Mouse (Mus musculus): ENCODE measurements around the gene Cs.
"Not testable (repeated sequence)": the region's sequence is repeated elsewhere in the genome, so short reads cannot be mapped to it uniquely, and the experiment has no call there.

Gene Cs

DNA sequence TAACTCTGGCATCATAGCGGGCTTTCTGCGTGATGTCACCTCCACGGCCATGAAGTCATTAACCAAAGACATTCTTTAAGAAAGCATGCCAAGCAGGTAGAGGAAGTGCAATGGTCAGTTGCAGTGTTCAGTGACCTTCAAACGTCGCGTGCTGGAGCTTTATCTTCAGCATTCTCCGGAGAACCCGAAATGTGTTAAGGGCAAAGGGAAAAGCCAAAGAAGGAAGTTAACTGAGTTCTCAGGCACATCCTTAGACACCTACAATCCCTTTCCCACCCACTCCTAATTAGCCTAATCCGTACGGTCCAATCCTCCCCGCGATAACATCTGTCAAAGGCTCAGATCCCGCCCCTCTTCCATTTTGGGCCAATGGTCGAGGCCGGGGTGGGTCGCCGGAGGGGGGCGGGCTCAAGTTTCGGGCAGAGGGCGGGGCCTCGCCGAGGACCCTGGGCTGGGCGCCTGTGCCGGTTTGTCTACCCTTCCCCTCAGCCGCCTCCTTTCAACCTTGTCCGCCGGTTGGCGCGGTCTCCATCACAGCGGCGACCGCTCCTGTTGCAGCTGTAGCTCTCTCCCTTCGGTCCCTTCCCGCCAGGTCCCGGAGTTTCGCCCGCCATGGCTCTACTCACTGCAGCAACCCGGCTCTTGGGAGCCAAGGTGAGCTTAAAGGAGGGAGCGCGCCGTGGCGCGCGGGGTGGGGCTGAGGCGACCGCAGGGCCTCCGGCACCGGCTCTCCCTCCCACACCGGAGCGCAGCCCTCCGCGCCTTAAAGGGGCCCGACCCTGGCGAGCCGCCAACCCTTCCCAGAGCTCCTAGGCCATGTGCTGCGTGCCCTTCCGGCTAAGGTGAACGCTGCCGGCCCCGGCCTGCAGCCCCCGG is at the start of gene Cs:
Cs (plus strand) TSS at position 429 of the 876 bp plus-strand sequence.
- DNase-seq: peak; percentile 96

- DNase-seq: not testable (repeated sequence)
Observed at GRCm38 (mm10) chr10:128290594-128290993, 46.9 kb upstream of the Cs start.

DNA sequence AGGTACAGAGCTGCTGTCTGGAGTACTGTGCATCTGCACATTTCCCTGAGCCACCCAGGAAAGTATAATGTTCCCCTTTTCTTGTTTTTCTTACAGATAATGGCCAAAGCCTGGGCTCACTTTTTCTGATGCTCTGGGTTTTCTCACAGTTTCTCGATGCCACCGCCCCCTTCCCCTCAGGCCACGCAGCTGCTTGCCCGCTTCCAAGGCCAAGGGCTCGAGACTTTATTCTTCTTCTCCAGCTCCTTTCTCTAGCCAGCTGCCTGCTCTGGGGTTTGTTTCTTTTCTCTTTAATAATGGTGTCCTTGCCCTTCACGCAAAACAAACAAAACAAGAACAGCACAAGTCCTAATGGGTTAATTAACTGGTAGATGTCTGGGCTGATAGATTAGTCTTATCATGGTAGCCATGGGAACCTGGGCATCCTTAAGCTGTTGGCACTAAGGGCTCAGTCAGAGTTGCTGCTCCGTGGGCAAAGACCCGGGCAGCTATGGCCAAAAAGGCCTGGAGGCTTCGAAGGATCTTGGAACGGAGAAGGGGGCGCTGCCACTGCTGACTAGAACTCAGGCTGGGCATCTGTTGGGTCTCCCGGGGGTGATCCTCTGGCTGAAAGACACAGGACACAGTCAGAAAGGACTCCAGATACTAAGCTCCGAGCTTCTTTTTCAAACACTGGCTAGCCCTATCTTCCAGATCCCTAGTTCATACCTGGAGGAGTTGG is 41.0 kb upstream of the Cs start:
- no peak for DNase-seq

GRCm38 (mm10) chr10:128297221-128297620 is 40.3 kb upstream of the Cs start:
- no peak for DNase-seq

DNA sequence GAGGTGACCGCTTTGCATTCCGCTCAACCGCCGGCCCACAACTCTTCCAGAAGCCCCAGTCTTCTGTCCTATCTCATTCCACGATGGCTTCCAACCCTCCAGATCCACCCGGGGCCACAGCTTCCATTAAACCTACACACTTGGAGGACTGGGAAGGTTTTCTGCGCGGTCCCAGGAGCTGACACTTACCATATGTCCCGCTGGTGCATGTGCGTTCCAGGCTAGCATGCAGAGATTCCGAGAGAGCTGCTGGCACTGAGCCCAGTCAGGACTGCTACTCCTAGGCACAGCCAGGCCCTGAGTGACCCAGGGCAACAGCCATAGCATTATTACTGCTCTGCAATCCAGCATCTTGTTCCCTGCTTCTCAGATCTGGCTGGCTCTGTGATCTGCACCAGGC is 39.9 kb upstream of the Cs start:
- DNase-seq: no peak

DNA sequence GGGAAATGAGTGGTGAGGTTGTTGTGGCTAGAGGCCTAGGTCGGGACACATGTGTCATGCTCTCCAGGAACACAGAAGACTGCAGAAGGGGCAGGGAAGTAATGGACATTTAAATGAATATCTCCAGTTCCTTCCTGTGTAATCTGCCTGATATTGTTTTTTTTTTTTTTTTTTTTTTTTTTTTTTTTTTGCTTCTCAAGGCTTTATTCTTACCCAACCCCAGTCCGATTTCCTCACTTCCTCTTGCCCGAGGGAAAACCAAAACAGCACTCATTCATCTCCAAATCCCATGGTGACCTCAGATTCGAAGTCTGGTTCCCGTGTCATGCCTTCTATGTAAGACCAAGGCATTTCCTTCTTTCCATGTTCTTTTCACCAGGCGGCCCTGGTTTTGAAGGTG is 39.3 kb upstream of the Cs start:
- DNase-seq: no peak

DNA sequence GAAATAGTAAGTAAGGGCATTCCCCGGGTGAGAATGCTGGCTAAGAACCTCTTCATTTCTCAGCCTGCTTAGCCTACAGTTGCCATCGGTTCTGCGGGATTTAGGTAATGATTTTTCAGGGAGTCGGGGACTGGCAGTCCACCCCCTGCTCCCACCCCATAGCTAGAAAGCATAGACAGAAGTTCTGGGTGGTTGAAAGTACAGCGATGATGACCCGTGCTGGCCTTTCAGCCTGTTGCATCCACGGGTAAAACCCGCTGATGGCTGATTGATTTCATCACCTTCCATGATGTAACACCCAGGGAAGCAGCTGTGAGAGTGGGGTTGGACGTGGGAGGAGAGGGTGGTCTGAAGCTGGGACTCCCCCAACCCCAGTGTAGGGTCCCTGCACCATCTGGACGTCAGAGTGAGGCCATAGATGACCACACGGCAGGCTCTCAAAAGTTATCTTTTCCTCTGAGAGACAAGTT is 38.8 kb upstream of the Cs start, which contains the start of gene Il23a:
Il23a (minus strand) TSS at position 51 of the 470 bp plus-strand sequence.
- no peak for DNase-seq

DNA sequence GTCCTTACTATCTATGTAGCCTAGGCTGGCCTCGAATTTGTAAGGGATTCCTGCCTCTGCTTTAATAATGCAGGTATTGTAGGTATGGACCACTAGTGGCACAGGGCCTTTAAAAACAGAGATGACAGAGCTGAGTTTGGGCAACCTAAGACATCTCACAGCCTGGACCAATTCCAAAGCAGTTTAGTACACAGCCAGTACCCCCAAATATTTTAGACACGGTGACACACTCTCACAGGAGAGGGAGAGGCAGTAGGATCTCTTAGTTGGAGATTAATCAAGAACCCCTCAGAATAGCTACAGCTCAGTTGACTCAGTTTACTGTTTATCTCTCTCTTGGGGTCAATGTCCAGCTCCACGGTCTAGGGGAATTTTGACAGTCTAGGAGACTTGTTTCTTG is 35.2 kb upstream of the Cs start:
- no peak for DNase-seq

GRCm38 (mm10) chr10:128302785-128303125 is 34.8 kb upstream of the Cs start:
- DNase-seq: no peak

DNA sequence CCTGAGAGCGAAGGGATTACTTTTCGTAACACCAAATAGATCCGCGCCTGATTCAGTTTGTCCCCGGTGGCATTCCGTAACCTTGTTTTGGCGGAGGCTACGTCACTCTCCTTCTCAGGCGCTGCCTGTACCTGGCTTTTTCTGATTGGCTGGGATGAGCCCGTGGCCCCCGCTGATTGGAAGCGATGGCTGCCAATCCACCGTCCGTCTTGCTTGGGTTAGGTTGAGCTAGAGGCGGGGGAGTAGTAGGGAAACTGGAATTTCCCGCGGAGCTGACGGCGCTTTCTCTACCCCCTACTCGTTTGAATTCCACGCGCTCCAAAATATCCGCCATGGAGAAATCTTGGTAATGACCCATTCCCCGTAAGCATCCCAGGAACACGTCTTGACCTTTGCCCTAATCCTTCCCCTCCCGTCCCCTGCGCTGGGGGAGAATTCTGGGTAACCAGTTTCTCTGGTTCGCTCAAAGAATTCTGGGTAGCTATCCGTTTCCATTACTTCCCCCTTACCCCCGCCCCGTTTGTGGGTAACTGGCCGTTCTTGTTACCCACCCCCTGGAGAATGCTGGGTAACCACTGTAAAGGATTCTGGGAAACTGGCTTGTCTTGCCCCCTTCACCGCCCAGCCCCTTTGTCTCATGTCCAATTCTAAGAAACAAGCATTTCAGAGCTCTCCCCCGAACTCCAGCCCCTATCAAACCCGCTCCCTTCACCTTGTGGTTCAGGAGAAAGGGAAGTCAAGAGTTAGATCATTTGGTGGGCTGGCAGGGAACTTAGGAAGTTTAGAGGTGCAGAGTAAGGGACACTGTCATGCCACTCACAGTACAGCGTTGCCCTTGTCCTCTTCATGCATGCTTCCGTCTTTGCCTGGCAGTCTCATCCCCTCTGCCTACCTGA is 34.2 kb upstream of the Cs start, which contains the start of gene Pan2:
Pan2 (plus strand) TSS at position 210 of the 896 bp plus-strand sequence.
- DNase-seq: peak; percentile 98

- DNase-seq: no peak
Observed at GRCm38 (mm10) chr10:128309654-128310053, 27.9 kb upstream of the Cs start.

- DNase-seq: peak; percentile 46
Observed at GRCm38 (mm10) chr10:128310177-128310576, 27.4 kb upstream of the Cs start.

DNA sequence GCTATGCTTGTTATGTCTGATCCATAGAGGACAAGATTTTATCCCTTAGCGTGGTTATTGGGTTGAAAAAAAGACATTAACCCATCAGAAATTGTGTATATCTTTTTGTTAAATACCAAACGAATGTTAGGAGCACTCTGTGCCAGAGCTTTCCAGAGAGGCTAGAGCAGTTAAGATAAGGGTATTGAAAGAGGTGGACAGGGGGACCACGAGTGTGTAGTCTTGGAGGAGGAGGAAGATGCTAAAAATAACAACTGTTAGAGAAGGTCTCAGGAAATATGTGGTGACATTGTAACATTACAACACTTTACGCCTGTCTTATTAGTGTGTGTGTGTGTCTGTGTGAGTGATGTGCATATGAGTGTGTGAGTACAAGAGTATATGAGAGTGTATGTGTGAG is 26.6 kb upstream of the Cs start:
- DNase-seq: no peak

DNA sequence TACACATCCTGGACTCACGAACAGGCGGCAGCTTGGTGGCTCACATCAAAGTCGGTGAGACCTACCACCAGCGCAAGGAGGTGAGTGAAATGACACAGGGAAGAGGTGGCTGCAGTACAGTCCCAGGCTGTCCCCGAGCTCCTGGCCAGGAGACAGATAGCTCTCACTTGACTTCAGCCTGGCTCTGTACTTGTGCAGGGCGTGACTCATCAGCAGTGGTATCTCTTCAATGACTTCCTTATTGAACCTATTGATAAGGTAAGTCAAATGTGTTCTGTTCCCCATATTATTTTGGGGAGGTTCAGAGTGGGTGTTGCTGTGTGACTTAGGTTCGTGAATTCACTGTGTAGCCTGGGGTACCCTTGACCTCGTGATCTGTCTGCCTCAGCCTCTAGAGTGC is 22.0 kb upstream of the Cs start:
- DNase-seq: no peak

GRCm38 (mm10) chr10:128321641-128322040 is 15.9 kb upstream of the Cs start:
- no peak for DNase-seq

GRCm38 (mm10) chr10:128322141-128323108 is 15.1 kb upstream of the Cs start, which contains the start of gene Cnpy2:
TSS of gene Cnpy2 (plus strand) at chr10:128322459.
- peak; percentile 81 for DNase-seq

- no peak for DNase-seq
Observed at GRCm38 (mm10) chr10:128323516-128323915, 14.0 kb upstream of the Cs start.

DNA sequence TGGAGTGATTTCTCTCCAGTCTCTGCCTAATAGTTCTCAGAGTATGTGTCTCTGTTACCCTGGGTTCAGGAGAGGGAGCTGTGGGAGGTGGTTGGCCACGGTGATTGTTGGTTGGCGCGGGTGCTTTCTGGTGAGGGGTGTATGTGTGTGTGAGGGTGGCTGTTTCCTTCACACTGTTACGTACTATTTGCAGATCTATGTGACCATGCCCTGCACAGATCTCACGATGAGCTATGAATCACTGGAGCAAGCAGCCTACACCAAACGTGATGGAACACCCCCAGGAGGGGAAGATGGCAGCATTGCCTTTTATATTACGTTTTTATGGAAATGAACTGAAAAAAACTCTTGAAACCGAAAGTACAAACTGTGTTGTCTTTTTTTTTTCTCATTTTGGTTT is 10.7 kb upstream of the Cs start:
- DNase-seq: no peak

DNA sequence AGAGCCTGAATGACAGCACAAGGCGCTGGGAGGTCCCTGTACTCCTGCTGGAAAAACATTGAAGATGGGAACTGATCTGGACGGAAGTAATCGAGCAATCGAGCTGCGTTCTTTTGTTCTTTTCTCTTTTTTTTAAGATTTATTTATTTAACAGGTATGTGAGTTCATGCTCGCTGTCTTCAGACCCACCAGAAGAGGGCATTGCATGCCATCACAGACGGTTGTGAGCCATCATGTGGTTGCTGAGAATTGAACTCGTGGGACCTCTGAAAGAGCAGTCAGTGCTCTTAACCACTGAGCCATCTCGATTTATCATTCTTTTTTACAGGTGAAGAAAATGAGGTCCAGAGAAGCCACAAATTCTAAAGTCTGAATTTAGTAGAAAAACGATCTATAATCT is 9.9 kb upstream of the Cs start:
- DNase-seq: no peak

DNA sequence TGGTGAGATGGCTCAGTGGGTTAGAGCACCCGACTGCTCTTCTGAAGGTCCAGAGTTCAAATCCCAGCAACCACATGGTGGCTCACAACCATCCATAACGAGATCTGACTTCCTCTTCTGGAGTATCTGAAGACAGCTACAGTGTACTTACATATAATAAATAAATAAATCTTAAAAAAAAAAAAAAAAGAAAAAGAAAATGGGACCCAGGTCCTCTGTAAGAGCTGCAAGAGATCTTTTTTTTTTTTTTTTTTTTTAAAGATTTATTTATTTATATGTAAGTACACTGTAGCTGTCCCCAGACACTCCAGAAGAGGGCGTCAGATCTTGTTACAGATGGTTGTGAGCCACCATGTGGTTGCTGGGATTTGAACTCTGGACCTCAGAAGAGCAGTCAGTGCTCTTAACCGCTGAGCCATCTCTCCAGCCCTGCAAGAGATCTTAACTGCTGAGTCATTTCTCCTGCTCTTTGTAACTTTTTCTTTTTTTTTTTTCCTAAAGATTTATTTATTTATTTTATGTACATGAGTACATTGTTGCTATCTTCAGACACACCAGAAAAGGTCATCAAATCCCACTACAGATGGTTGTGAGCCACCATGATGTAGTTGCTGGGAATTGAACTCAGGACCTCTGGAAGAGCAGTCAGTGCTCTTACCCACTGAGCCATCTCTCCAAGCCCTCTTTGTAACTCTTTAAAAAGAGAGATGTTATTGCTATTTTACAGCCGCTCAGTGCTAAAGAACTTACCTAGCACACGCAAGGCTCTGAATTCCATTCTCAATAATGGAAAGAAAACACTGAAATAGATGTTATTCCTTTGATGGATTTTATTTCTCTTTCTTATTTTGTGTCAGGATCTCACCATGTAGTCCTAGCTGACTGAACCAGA is 4.9 kb upstream of the Cs start:
- not testable (repeated sequence) for DNase-seq

- DNase-seq: peak; percentile 71
Observed at GRCm38 (mm10) chr10:128335582-128335981, 2.0 kb upstream of the Cs start.

Measured in right cerebral cortex, postnatal 14 days (tissue).